Mouse (Mus musculus): ENCODE results near the gene Tubb2a.
"Not testable (repeated sequence)": the region's sequence is repeated elsewhere in the genome, so short reads cannot be mapped to it uniquely, and the experiment has no call there.

Tubb2a gene

DNA sequence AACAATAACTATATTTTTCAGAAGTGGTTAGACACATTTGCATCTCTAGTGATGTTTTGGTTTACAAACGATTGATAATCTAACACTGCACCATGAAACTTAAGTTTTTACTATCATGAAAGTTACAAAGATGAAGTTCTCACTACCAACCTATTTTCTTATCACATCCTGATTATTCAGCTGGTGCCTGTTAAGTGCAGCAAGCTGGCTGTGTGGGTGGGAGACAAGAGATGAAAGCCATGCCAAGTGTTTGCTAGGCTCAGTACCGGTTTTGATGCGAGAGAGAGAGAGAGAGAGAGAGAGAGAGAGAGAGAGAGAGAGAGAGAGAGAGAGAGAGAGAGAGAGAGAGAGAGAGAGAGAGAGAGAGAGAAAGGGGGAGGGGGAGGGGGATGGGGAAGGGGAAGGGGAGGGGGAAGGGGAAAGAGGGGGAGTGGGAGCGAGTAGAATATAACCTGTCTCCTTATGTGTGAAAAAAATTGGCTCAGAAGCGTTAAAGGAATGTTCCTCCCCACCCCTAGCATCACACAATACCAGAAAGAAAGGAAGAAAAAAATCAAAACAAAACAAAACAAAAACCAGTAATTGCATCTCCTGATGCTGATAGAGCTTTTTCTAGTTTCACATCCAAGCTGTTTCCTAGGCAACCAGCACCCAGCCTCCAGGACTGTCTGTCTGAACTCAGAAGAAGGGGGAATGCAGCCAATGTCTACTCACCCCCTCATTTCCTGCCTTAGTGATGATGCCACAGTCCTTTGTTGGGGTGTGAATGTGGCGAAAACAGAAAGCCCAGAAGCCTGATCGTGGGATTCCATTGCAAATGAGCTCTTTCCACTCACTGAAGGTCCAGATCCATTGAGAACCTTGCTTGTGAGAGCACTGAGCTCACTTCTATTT, 18.0 kb upstream of the Tubb2a start:
- DNase-seq (ENCODE audit: low read depth, low spot score), result no peak

DNA sequence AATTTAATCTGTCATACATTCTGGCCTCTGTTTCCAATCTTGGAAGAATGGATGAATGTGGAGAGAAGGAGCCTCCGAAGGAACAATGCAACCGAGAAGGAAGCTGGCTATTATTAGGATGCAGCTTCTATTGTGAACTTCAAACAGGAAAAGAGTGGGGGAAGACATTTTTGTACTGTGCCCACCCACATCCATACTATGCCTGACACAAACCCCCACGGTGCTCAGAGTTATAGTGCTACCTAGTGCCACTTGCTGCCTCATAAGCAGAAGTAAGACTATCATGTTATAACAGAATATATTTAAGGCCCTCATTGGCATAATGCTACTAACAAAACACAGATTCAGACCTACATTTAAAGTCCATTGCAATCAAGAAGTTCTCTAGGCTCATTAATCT, 11.6 kb upstream of the Tubb2a start:
- DNase-seq (ENCODE audit: low read depth, low spot score), result no peak

DNA sequence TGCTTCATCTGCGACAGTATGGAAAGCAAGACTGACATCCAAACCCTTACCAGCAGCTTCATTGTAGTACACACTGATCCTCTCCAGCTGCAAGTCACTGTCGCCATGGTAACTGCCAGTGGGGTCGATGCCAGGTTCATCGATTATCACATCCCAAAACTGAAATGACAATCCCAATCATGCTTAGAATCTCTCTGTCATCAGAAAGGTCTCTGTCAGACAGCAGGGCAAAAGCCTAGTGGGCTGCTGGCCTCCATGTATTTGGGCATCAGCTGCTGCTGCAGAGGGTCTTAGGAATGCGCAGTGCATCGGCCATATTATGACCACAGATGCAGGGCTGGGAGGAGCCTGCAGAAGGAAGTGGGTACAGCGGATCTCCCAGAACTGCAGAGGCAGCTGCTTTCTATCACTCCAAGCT, 11.1 kb upstream of the Tubb2a start:
- DNase-seq (ENCODE audit: low read depth, low spot score), result no peak

DNA sequence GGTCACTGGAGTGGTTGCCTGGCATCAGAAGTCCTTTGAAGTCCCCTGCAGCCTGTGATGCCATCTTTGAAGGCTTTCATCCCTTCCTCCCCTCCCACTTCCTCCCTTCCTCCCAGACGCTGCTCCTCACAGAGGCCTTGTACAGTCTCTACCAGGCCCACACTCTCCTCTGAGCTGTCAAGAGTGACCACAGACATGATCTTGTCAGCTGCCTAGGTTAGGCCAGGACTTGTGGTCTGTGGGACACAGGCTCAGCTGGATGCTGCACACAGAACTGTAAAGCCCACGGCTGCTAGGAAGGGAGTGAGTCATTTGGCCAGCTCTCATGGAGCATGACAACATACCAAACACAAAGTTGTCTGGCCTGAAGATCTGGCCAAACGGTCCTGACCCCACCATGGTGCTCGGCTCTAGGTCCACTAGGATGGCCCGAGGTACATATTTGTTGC, 10.4 kb upstream of the Tubb2a start:
- not testable (repeated sequence) for DNase-seq (ENCODE audit: low read depth, low spot score)

DNA sequence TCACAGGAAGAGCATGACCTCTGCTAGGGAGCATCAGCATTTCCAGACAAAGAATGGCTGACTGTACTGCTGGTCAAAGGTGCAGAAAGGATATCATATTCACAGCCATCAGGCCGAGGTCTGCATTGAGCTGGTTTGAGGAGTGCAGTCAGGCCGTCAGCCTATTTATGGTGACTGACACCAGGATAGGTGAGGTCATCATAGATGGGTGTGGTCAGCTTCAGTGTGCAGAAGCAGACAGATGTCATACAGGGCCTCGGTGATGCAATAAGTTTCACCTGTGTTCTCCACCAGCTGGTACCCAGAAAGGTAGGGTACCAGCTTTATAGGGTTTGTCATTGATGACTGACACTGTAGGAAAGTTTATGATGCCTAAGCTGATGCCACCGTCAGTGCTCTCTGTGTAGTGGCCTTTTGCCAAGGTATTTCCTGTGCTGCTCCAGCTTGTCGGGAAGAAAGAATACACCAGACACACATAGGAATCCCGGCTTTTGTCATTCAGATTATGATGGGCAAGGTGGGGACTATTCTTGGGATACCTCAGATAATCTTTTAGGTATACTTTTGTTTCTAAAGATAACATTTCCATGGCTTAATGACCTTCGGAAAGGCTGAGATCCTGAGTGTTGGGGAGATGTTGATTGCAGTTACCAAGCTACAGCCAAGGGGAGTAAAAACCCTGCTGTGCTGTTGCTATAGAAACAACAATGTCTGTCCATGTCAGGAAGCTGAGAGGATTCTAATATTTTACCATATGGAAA, 9.4 kb upstream of the Tubb2a start:
- DNase-seq (ENCODE audit: low read depth, low spot score), result no peak

DNA sequence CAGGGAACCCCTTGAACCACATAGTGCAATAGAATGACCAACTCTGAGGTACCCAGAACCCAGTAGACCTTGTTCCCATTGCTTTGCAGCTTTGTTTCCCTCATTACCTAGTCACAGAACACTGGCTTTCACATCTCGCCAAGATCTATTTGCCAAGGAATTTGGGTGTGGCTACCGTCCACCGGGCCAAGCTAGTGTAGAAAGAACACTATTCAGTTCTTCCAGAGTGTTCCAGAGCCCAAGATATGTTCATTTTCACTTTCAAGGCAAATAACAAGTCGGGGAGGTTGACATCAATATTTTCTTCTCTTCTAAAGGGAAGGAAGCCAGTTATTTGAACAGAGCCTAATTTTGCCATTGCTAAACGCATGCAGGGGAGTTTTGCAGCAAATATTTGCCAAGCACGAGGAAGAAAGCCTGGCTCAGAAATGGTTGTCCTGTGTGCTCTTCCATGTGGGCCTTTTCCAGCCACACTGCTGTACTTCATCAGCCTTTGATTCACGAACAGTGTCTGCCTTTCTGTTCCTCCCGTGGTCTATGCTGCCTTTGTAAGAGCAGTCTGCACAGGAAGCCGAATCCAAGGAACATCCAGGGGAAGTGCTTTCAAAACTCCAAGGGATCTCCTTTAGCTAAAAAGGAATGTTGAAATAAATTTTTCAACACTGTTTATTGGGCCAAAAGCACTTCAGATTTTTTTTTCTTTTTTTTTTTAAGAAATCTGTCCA, 6.4 kb upstream of the Tubb2a start:
- no peak for DNase-seq (ENCODE audit: low read depth, low spot score)

DNA sequence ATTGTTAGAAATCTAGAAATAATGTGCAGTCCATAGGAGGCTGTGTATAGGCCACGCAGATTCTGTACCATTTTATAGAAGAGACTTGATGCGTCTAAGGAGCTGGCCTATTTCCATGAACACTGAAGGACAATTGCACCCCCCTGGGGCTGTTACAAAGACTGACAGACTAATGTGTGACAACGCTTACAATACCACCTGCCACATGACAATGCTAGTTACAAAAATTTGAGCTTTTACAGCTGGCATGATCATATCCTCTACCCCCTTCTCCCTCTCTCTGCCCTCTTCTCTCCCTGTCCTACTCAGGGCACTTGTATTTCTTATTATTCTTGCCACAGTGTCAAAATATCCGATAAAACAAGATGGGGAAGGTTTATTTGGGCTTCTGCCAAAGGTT, 4.1 kb upstream of the Tubb2a start:
- DNase-seq (ENCODE audit: low read depth, low spot score), result no peak

DNA sequence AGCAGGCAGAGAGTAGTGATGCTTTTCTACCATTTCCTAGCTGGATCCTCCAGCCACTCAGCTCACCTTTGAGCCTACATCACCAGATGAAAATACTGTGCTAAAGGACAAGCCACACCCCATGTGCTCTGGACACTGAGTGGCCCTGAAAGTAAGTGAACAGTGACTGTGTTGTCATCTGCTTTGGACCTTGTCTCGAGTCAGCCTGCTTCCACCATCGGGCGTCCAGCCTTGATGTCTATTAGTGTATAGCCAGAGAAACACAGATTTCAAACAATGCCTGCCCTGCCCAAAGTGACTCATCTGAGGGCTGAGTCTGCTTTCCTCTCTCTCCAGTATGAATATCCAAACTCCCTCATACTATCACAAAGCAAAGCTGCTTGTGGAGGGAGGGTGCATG, 2.0 kb upstream of the Tubb2a start:
- DNase-seq (ENCODE audit: low read depth, low spot score), result no peak

DNA sequence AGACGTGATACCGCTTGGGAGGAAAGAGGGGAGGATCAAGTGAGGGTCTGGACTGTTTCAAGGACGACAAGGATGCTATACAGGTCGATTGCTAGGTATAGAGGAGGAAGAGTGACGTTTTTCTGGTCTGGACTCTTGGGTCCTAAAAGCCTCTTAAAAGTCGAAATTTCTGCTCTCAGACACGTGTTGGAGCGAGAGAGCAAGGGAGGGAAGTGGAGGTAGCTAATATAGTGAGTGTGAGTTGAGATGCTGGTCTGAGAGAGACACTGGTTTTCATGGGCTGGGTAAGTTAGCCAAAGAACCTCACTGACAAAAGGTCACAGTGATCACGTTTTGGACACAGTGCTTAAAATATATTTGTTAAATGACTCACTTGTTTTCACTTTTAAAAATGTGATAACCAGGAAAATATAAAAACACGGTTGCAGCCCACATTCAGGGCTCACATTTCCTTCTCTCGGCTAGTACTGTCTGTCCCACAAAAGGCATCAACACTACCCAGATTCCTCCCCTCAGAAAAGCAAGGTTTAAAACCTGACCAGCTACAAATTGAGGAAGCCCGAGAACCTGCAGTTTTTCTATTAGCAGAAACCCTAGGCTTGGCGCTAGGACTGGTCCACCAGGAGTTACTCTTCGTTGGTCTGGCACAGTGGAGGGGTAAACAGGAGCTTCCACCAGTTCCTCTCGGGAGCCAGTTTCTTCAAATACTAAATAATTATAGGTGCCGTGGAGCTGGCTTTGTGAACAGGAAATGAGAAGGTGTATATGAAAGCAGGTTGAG, 883 bp upstream of the Tubb2a start:
- no peak for DNase-seq (ENCODE audit: low read depth, low spot score)

DNA sequence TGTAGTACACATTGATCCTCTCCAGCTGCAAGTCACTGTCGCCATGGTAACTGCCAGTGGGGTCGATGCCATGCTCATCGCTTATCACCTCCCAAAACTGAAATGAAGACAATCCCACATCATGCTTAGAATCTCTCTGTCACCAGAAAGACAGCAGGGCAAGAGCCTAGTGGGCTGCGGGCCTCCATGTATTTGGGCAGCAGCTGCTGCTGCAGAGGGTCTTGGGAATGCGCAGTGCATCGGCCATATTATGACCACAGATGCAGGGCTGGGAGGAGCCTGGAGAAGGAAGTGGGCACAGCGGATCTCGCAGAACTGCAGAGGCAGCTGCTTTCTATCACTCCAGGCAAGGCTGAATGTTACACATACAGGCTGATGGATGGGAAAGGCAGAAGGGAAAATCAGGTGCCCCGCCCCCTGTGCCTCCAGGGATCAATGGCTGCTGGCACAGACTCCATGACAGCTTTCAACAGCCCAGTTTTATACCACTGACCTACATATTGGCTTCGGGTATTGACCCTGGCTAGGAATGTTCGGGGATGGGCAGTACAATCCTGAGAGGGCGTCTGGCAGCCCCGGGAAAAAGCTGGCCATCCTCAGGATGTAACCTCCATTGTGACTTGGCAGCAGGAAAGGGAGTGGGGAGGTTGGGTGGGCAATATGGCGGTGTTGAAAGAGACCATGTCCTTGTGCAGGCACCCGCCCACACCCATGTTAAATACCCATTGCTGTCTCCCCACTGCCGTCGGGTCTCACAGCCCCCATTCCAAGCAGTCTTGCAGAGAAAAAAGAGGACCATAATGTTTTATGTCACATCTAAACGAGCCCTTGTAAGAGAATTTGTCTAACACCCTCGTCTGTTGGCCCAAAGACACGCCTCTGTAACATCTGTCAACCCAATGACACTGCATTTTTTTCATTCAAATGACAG, 981 bp downstream of the Tubb2a start:
- DNase-seq (ENCODE audit: low read depth, low spot score), result no peak

DNA sequence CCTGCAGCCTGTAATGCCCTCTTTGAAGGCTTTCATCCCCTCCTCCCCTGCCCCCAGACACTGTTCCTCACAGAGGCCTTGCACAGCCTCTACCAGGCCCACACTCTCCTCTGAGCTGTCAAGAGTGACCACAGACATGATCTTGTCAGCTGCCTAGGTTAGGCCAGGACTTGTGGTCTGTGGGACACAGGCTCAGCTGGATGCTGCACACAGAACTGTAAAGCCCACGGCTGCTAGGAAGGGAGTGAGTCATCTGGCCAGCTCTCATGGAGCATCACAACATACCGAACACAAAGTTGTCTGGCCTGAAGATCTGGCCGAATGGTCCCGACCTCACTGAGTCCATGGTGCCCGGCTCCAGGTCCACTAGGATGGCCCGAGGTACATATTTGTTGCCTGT, 1.9 kb downstream of the Tubb2a start:
- DNase-seq (ENCODE audit: low read depth, low spot score), result not testable (repeated sequence)

DNA sequence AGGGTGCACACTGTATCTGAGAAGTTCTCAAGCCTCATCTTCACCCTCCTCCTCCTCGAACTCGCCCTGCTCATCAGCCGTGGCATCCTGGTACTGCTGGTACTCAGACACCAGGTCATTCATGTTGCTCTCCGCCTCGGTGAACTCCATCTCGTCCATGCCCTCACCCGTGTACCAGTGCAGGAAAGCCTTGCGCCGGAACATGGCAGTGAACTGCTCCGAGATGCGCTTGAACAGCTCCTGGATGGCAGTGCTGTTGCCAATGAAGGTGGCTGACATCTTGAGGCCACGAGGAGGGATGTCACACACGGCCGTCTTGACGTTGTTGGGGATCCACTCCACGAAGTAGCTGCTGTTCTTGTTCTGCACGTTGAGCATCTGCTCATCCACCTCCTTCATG, 3.4 kb downstream of the Tubb2a start:
- not testable (repeated sequence) for DNase-seq (ENCODE audit: low read depth, low spot score)

DNA sequence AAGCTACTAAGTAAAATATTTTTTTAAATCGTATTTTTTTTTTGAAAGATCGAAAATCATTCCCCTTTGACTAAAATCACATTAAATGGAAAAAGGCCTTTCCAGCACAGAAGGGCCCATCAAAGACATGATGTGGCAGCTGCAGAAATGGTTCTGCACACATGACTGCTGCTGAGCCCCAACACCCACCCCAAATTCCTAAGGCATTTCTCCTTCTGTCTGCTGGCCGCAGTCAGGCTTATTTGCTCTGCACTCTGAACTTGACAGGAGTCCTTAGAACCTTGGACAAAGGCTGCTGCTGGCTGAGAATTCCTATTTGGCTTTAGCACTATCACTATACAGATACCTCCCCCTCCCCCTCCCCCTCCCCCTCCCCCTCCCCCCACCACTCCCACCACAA, 5.0 kb downstream of the Tubb2a start:
- DNase-seq (ENCODE audit: low read depth, low spot score), result no peak

DNA sequence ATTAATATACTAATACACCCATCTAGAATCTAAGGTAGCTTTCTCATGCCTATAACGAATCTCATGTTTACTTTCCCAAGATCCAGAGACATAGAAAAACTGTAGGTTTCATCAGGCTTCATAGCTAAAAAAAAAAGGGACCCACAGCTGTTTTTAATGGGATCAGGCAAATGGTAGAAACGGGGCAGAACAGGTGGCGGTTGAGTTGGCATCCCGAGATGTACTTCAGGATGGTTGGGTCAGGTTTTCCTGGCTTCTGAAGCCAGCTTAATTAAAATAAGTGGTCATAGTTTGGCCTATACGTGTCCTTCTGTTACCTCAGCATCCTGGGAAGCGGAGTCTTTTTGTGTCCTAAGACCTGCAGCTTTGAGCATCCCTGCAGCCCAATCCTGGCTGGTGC, 6.0 kb downstream of the Tubb2a start:
- no peak for DNase-seq (ENCODE audit: low read depth, low spot score)

DNA sequence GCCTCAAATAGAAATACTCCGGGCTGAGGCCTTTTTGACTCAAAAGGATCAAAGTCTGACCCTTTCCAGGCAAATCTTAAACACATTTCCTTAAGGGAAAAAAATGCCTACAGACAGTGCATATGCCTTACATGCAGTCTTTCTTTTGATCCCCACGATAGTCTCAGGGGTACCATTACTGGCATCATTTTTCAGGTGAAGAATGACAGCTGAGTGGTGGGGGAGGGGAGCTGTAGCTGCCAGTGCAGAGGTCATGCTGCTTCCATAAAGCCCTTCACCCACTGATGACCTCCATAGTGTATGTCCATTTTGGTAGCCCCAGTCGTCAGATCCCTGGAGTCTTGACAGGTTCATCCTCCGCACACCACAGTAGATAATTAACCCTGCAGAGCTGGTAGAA, 7.5 kb downstream of the Tubb2a start:
- DNase-seq (ENCODE audit: low read depth, low spot score), result no peak

DNA sequence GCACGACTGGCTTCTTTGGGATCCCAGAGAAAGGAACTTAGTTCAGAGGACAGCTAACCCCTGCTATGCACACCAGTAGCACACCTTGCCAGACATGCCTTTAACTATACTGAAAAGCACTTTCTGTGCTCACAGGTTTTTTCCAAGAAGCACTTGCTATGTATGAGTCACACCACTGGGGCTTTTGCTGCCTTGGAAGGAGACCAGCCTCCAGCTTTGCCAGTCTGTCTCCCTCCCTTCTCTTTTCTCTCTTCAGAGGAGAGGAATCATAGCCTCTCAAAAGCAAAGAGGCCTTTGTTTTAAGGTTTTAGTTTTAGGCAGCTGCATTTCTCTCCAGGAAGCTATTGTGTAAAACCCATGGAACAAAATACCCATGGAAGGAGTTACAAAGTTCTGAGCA, 11.5 kb downstream of the Tubb2a start:
- no peak for DNase-seq (ENCODE audit: low read depth, low spot score)

DNA sequence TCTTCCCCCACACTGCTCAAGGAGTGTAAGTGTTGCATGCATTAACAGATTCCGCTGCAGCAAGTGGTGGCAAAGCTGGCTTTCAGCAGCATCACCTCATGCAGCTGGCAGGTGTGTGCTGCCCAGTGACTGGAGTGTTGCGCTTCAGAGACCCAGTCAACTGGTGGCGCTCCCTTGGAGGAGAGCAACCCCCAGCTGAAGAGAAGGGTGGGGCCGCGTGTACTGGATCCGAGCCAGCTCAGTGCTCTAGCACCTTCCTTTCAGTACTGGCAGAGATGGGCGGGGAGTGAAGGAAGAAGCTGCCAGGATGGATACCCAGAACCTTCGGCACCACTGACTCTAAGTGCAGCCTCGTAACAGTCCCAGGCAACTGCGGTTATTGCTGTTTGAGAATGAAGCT, 15.3 kb downstream of the Tubb2a start:
- no peak for DNase-seq (ENCODE audit: low read depth, low spot score)

DNA sequence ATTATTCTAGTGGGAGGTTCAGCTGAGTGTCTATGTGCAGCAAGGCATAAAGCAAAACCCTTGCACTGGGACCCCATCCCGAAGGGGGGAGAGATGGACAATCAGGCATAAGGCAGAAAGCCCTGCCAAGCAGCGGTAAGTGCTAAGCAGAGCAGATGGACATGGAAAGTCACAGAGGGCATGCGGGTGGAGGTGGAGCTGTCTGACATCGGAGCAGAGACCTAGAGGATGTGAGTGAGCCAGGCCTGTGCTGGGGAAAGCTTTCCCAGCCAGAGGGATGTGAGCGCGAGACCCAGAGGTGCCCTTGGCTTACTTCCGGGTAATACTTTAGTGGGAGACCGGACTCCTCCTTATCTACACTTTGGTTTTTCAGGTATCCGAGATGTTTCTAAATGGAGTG, 17.7 kb downstream of the Tubb2a start:
- DNase-seq (ENCODE audit: low read depth, low spot score), result no peak

DNA sequence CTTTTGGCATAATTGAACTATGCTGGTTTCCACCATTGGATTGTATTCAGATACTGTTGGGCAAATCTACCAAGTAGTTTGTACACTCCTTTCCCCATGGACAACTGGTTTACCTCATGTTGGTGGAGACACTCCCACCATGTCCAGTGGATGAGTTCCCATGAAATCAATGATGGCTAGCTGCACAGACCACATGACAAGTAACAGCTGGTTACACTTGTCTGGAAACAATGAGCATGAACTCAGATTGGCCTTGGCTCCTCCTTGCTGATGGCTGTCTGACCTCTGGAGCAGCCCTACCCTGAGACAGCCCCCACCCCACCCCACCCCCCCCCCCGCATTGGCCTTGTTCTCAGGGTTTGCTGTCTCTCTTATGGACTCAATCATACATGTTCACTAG, 20.6 kb downstream of the Tubb2a start:
- DNase-seq (ENCODE audit: low read depth, low spot score), result no peak

DNA sequence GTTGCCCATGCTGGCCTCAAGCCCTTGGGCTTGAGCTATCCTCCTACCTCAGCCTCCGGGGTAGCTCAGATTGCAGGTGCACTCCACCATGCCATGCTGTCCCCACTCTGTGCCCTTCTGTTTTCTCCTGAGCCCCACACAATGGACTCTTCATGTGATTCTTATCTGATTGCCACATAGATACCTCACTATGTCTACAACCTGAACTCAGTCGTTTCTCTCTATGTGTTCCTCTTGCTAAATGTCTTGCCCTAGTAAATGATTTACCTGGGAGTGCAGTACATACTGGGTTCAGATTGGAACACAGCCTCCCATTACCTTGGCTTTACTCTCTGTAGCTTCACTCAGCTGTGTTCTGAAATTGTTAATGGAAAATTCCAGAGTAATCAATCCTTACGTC, 22.8 kb downstream of the Tubb2a start:
- DNase-seq (ENCODE audit: low read depth, low spot score), result no peak

Measured in A20 (cell line).